In genomic region chr5:89083476-89083875, GRCm38 (mm10) we compare ENCODE assay signal across 14 mouse cellular contexts.
"Had no signal": no experiment of that assay in that cellular context is flagged by ENCODE, and none has a peak within 500 bp of the region (broad histone marks: within the 10 kb centered on the region; RNA-seq: fewer than 3 reads in every experiment).

No protein-coding gene starts in this region.

- ATAC-seq: intestine, embryonic 16.5 days had no signal

- H3K27ac ChIP-seq: hindbrain, embryonic 14.5 days; limb, embryonic 12.5 days; liver, embryonic 15.5 days; neural tube, embryonic 12.5 days had no signal

- H3K36me3 ChIP-seq: limb, embryonic 12.5 days; liver, embryonic 15.5 days; neural tube, embryonic 12.5 days had no signal

- H3K4me3 ChIP-seq: limb, embryonic 12.5 days; liver, embryonic 15.5 days; neural tube, embryonic 12.5 days had no signal

- H3K9me3 ChIP-seq: limb, embryonic 12.5 days; liver, embryonic 15.5 days; neural tube, embryonic 12.5 days had no signal

- DNase-seq: liver; lung, adult 2 months; lung, postnatal 14 days; midbrain, embryonic 14.5 days; retina, postnatal 1 day; right cerebral cortex, postnatal 4 days; spleen, adult 18-20 months; thymus, adult 18-20 months; thymus, postnatal 14 days had no signal

- H3K4me2 ChIP-seq: hindbrain, embryonic 14.5 days; limb, embryonic 12.5 days; liver, embryonic 15.5 days; neural tube, embryonic 12.5 days had no signal

- H3K9ac ChIP-seq: hindbrain, embryonic 14.5 days; limb, embryonic 12.5 days; liver, embryonic 15.5 days; neural tube, embryonic 12.5 days had no signal

- H3K27me3 ChIP-seq: limb, embryonic 12.5 days; liver, embryonic 15.5 days; neural tube, embryonic 12.5 days had no signal

- H3K4me1 ChIP-seq: liver, embryonic 15.5 days; neural tube, embryonic 12.5 days had no signal
